ENCODE assay signal across 8 mouse cellular contexts in the genomic region with DNA sequence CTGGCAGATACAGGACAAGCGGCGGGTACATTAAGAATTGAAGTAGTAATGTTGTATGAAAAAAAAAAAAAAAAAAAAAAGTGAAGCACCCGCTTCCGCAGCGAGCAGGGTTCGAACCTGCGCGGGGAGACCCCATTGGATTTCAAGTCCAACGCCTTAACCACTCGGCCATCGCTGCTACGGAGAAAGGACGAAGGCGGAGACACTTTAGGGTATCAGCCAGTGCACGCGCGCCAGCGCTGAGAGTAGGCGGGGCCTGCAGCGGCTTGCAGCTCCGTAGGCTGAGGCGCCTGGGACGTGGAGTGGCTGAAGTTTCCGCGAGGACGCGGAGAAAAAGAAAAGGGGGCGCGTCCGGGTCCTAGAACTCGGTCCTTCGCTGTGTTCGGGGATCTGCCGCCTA. TPM values are rescaled to one million over a fixed set of nuclear protein-coding genes. Genes with fewer than 3 reads are reported as not detected.
A peak's percentile ranks its signal among the peaks of the same experiment; 100 is the strongest.
DNase-seq lines count a peak whose midpoint lies in the region; ATAC-seq lines count a peak whose summit lies in the region.

No protein-coding gene starts in this region.

- ATAC-seq in hematopoietic stem cell, adult 5-6 weeks (replicated peaks in 1 of 2; ENCODE audit: insufficient read depth in 1 of 2, low FRiP score in 2 of 2, low TSS enrichment in 1 of 2, low read depth in 1 of 2, poor library complexity in 2 of 2, severe bottlenecking in 2 of 2) = peak; percentile 84 to 87
- peak; percentile 96 for ATAC-seq in lung, embryonic 16.5 days (ENCODE audit: low read depth)

- no peaks in the 10 kb centered on the region for H3K9me3 ChIP-seq in lung, embryonic 16.5 days (ENCODE audit: control insufficient read depth, low read length)

- DNase-seq in MEL-GATA-1-ER (ENCODE audit: extremely low read depth, low read depth) = peak; percentile 84
- peak; percentile 100 for DNase-seq in cerebellum, adult 8-10 months
- peak; percentile 99 for DNase-seq in forelimb bud, embryonic 11.5 days (ENCODE audit: low read depth, low spot score)
- peak; percentile 99 for DNase-seq in layer of hippocampus, adult 9-10 months (ENCODE audit: low spot score)
- peak; percentile 100 for DNase-seq in ovary, postnatal 10 days (ENCODE audit: low spot score)
- DNase-seq in thymus, postnatal 10 days (ENCODE audit: low spot score in 2 of 2) = peak; percentile 99 to 100

- H3K9ac ChIP-seq in lung, embryonic 16.5 days (ENCODE audit: low read length) = peak overlapping the region; percentile 82

- H3K4me1 ChIP-seq in lung, embryonic 16.5 days (replicated peaks; ENCODE audit: control insufficient read depth, insufficient read depth, low read length) = no peaks in the 10 kb centered on the region

- H3K4me3 ChIP-seq in lung, embryonic 16.5 days (ENCODE audit: low read length) = peak overlapping the region; percentile 87

- no peaks in the 10 kb centered on the region for H3K36me3 ChIP-seq in lung, embryonic 16.5 days (ENCODE audit: control insufficient read depth, insufficient read depth, low read length)

- peak overlapping the region; percentile 68 for H3K27ac ChIP-seq in lung, embryonic 16.5 days (ENCODE audit: low read length)

- peak overlapping the region; percentile 82 for H3K4me2 ChIP-seq in lung, embryonic 16.5 days (ENCODE audit: low read depth, low read length)

- no peaks in the 10 kb centered on the region for H3K27me3 ChIP-seq in lung, embryonic 16.5 days (ENCODE audit: control insufficient read depth, insufficient read depth, low read depth, low read length)

- under 1% methylated on average over 34 of the region's 34 CpGs for WGBS in lung, embryonic 16.5 days

RNA-seq across cellular contexts. Expression of gene Ctnna3, which starts 0.5 kb away (rescaled TPM):
- total RNA-seq in hematopoietic stem cell, adult 5-6 weeks (2017) = not detected in 2 replicates
- 0.99 and 1.0 TPM in 2 replicates for polyA plus RNA-seq in lung, embryonic 16.5 days (2015; fragmentation: Nextera tagmentation; extraction: Ambion mirVana)

RNA-seq across cellular contexts. Expression of gene Gm7075, which starts 7.8 kb away (rescaled TPM):
- total RNA-seq in hematopoietic stem cell, adult 5-6 weeks (2017) = not detected in 2 replicates
- not detected in 2 replicates for polyA plus RNA-seq in lung, embryonic 16.5 days (2015; fragmentation: Nextera tagmentation; extraction: Ambion mirVana)

RNA-seq across cellular contexts. Expression of gene Dnajc12, which starts 47.1 kb away (rescaled TPM):
- total RNA-seq in hematopoietic stem cell, adult 5-6 weeks (2017) = 1.7 and 5.0 TPM in 2 replicates
- polyA plus RNA-seq in lung, embryonic 16.5 days (2015; fragmentation: Nextera tagmentation; extraction: Ambion mirVana) = 11.8 and 12.5 TPM in 2 replicates

RNA-seq across cellular contexts. Expression of gene Sirt1, which starts 47.9 kb away (rescaled TPM):
- total RNA-seq in hematopoietic stem cell, adult 5-6 weeks (2017) = 42.7 and 47.6 TPM in 2 replicates
- 3.7 and 4.8 TPM in 2 replicates for polyA plus RNA-seq in lung, embryonic 16.5 days (2015; fragmentation: Nextera tagmentation; extraction: Ambion mirVana)

Comparison
In these comparisons a context has a peak if more than half of its experiments do, and no peak if none do; other contexts are left out.
1. Peak in every context shown above with its lines: DNase-seq, ATAC-seq, H3K4me3 ChIP-seq and H3K27ac ChIP-seq.